Mouse (Mus musculus): ENCODE data around the gene Hoxc11.

The Hoxc11 gene

DNA sequence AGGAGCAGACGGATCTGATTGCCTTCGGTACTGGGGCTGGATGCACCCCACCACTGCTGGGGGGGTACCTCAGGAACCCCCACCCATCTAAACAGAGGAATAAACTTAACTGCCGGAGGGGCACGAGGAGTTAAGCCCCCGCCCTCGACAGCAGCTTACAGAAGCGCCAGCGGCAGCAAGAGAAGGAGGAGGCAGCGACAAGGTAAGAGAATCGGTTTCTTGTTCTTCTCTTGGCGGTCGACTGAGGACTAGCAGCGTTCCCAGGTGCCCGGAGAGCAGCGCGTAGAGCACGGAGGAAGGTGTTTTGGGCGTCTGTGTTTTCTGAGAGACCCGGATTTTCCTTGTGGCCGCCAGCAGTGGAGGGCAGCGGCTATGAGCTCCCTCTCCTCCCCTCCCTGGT is 18.0 kb downstream of the Hoxc11 start:
- no peak overlapping the region for H3K4me3 ChIP-seq (replicated peaks; ENCODE audit: low read length)
- H3K27me3 ChIP-seq (ENCODE audit: insufficient read depth, low read length) = peaks cover 97% of the 10 kb centered on the region
- peaks cover 13% of the 10 kb centered on the region; the same call in 1 of the 2 replicates for H3K9me3 ChIP-seq (ENCODE audit: low read length)
- H3K4me1 ChIP-seq (replicated peaks; ENCODE audit: low read depth, low read length) = peaks cover 37% of the 10 kb centered on the region
- no peak for TF ChIP-seq CTCF (conservative IDR thresholded peaks at IDR 0.05; ENCODE audit: low read length)
- TF ChIP-seq POU5F1 (IDR thresholded peaks at IDR 0.05; ENCODE audit: borderline replicate concordance, low read length) = no peak
- no peak for TF ChIP-seq NANOG (IDR thresholded peaks at IDR 0.05; ENCODE audit: borderline replicate concordance, low read length)
- H3K36me3 ChIP-seq (ENCODE audit: insufficient read depth, low read length) = no peaks in the 10 kb centered on the region

DNA sequence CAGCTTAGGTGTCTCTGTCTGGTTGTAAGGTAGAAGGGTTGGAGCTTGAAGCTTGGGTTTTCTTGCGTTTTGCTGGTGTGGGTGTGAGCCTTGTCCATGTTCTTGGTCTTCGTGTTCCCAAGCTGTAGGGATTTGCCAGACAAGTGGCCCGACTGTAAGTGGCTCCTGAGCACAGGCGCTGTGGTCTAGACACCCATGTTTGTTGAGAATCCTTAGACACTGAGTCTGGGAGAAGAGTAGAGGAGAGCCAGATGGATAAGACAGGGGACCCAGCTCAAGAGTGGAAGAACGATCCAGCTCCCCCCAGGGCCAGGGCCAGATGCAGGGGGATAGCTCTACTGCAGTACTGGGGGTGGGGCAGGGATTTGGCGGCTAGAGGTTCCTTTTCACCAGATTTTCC is 18.5 kb downstream of the Hoxc11 start:
- Histone ChIP-seq H3K27me3 (ENCODE audit: insufficient read depth, low read length) (peaks cover 97% of the 10 kb centered on the region), H3K36me3 (ENCODE audit: insufficient read depth, low read length) (no peaks in the 10 kb centered on the region), H3K4me3 (replicated peaks; ENCODE audit: low read length) (no peak overlapping the region), H3K4me1 (replicated peaks; ENCODE audit: low read depth, low read length) (peaks cover 37% of the 10 kb centered on the region), H3K9me3 (ENCODE audit: low read length) (peaks cover 13% of the 10 kb centered on the region; the same call in 1 of the 2 replicates)
- TF ChIP-seq NANOG (IDR thresholded peaks at IDR 0.05; ENCODE audit: borderline replicate concordance, low read length) (no peak), POU5F1 (IDR thresholded peaks at IDR 0.05; ENCODE audit: borderline replicate concordance, low read length) (no peak), CTCF (conservative IDR thresholded peaks at IDR 0.05; ENCODE audit: low read length) (no peak)

DNA sequence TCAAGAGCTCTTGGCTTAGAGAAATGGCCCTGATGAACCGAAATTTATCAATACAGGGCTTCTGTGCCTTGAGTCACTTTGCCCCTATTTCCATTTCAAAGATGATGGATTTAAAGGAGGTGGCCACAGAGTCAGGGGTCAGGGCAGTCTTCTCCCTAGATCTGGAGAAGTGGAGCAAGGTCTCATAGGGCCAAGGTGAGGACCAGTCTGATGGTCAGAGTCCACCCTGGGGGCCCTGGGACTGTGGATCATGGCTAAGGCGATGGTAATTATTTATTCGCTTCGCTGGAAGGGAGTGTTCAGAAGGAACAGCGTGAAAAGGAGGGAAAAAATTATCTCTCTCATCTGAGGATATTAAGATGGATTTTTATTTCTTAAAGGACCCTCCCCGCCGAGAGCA is 20.8 kb downstream of the Hoxc11 start:
- H3K4me3 ChIP-seq (replicated peaks; ENCODE audit: low read length) = no peak overlapping the region
- TF ChIP-seq POU5F1 (IDR thresholded peaks at IDR 0.05; ENCODE audit: borderline replicate concordance, low read length) = no peak
- TF ChIP-seq CTCF (conservative IDR thresholded peaks at IDR 0.05; ENCODE audit: low read length) = no peak
- no peak for TF ChIP-seq NANOG (IDR thresholded peaks at IDR 0.05; ENCODE audit: borderline replicate concordance, low read length)
- no peaks in the 10 kb centered on the region for H3K36me3 ChIP-seq (ENCODE audit: insufficient read depth, low read length)
- H3K4me1 ChIP-seq (replicated peaks; ENCODE audit: low read depth, low read length) = peaks cover 35% of the 10 kb centered on the region
- peaks cover 13% of the 10 kb centered on the region; the same call in 1 of the 2 replicates for H3K9me3 ChIP-seq (ENCODE audit: low read length)
- H3K27me3 ChIP-seq (ENCODE audit: insufficient read depth, low read length) = peaks cover 99% of the 10 kb centered on the region

DNA sequence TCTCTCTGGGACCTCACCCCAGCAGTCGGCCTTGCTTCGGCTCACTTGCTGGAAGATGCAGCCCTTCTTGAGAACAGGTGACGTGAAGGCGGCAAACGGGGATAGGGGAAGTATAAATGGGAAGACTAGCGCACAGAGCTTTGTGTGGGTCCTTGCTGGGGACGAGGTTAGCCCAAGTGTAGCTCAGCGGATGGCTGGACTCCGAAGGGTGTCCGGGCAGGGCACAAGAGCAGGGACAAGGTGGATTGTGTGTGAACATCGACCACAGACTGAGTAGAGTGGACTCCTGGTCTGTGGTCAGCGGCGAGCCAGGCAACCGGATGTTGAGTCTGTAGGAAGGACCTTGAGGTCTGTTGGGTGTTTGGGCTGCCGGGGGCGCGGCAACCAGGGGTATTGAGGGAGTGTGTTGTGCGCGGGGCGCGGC is 21.5 kb downstream of the Hoxc11 start:
- H3K36me3 ChIP-seq (ENCODE audit: insufficient read depth, low read length) = no peaks in the 10 kb centered on the region
- peaks cover 99% of the 10 kb centered on the region for H3K27me3 ChIP-seq (ENCODE audit: insufficient read depth, low read length)
- peaks cover 13% of the 10 kb centered on the region; the same call in 1 of the 2 replicates for H3K9me3 ChIP-seq (ENCODE audit: low read length)
- H3K4me1 ChIP-seq (replicated peaks; ENCODE audit: low read depth, low read length) = peaks cover 36% of the 10 kb centered on the region
- H3K4me3 ChIP-seq (replicated peaks; ENCODE audit: low read length) = peak overlapping the region; percentile 37; the same call in 1 of the 2 replicates
- TF ChIP-seq CTCF (conservative IDR thresholded peaks at IDR 0.05; ENCODE audit: low read length) (no peak), POU5F1 (IDR thresholded peaks at IDR 0.05; ENCODE audit: borderline replicate concordance, low read length) (no peak), NANOG (IDR thresholded peaks at IDR 0.05; ENCODE audit: borderline replicate concordance, low read length) (no peak)

DNA sequence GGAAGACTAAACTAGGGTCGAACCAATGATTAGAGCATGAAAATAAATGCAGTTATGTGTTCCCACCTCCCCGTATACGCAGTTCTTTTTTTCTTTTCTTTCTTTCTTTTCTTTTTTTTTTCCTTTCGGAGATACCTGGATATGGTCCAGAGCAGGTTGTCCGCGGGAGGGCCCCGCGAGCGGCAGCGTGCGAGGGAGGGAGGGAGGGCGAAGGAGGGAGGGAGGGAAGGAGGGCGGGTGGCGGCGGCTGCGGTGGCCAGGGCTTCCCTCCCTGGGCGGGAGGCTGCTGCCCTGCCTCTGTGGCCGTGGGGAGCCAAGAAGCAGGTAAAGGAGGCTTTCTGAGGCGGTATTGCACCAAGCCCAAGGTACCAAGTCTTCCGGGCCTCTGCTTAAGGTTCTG is 21.9 kb downstream of the Hoxc11 start, which contains the start of gene Hoxc9:
Gene Hoxc9, plus strand, starts transcription at position 269 of the 400 bp plus-strand sequence.
- Histone ChIP-seq H3K4me3 (replicated peaks; ENCODE audit: low read length) (peak within 1 kb of the TSS; percentile 37; the same call in 1 of the 2 replicates), H3K4me1 (replicated peaks; ENCODE audit: low read depth, low read length) (peaks cover 41% of the 10 kb centered on the region), H3K9me3 (ENCODE audit: low read length) (peaks cover 13% of the 10 kb centered on the region; the same call in 1 of the 2 replicates), H3K27me3 (ENCODE audit: insufficient read depth, low read length) (peaks cover 99% of the 10 kb centered on the region), H3K36me3 (ENCODE audit: insufficient read depth, low read length) (no peaks in the 10 kb centered on the region)
- TF ChIP-seq NANOG (IDR thresholded peaks at IDR 0.05; ENCODE audit: borderline replicate concordance, low read length) (no peak), POU5F1 (IDR thresholded peaks at IDR 0.05; ENCODE audit: borderline replicate concordance, low read length) (no peak), CTCF (conservative IDR thresholded peaks at IDR 0.05; ENCODE audit: low read length) (no peak)

DNA sequence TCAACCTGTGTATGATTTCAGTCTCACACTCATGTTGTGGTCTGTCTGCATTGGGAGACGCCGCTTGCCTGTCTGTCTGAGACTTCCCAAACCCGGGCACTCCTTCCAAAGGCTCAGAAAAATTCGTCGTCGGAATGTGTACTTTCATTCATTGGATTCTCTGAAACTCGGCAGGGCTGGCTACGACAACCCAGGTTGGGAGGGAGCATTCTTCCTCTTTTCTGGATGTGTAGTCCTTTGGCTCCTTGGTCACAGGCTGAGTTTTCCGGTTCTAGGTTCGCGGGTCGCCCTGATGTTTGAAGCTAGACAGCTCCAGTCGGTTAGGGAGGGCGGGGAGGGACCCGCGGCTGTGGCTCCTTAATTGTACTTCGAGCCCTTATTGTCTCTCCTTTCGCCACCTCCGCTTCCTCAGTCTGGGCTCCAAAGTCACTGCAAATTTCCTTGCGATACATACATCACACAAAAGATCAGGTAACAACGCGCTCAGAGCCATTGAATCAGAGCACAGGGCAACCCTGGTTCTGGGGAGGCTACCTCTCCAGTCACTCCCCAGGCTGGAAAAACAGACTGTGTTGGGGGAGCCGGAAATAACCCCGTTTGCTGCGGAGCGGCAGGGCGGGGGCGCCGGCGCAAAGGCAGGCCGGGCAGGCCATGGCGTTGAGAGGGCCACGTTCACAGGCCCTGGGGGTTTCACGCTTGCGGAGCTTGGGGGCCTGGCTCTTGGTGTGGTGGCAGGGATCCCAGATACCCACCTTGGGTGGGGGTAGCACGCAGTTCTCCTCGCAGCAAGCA is 22.6 kb downstream of the Hoxc11 start:
- Histone ChIP-seq H3K36me3 (ENCODE audit: insufficient read depth, low read length) (no peaks in the 10 kb centered on the region), H3K27me3 (ENCODE audit: insufficient read depth, low read length) (peaks cover 99% of the 10 kb centered on the region), H3K9me3 (ENCODE audit: low read length) (peaks cover 13% of the 10 kb centered on the region; the same call in 1 of the 2 replicates), H3K4me3 (replicated peaks; ENCODE audit: low read length) (peak overlapping the region; percentile 29; the same call in 1 of the 2 replicates), H3K4me1 (replicated peaks; ENCODE audit: low read depth, low read length) (peaks cover 46% of the 10 kb centered on the region)
- no peak for TF ChIP-seq POU5F1 (IDR thresholded peaks at IDR 0.05; ENCODE audit: borderline replicate concordance, low read length)
- no peak for TF ChIP-seq CTCF (conservative IDR thresholded peaks at IDR 0.05; ENCODE audit: low read length)
- TF ChIP-seq NANOG (IDR thresholded peaks at IDR 0.05; ENCODE audit: borderline replicate concordance, low read length) = no peak

DNA sequence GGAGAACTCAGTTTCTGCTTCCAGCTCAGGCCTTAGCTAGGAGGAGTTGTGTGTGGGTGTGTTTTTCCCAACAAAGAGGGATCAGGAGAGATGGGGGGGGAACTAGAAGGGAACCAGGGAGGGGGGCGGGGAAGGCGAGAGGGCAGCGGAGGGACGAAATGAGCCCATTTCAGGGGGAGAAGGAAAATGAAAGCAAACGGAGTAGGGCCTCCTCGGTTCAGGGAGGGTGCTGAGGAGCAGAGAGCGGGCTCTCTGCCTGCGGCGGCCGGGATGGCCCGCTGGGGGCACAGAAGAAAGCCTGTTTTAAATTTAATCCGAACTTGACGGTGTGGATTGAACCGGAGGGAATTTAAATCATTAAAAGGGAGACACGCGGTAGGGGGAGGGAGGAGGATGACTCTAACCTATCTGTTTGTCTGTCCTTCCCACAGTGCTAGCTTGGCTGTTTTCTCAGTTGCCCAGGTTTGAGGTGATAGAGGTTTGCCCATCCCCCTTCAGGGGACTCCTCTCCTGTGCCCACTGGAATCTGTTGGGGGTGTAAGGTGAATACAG is 23.3 kb downstream of the Hoxc11 start:
- no peaks in the 10 kb centered on the region for H3K36me3 ChIP-seq (ENCODE audit: insufficient read depth, low read length)
- peaks cover 44% of the 10 kb centered on the region for H3K4me1 ChIP-seq (replicated peaks; ENCODE audit: low read depth, low read length)
- peaks cover 99% of the 10 kb centered on the region for H3K27me3 ChIP-seq (ENCODE audit: insufficient read depth, low read length)
- TF ChIP-seq CTCF (conservative IDR thresholded peaks at IDR 0.05; ENCODE audit: low read length) (no peak), NANOG (IDR thresholded peaks at IDR 0.05; ENCODE audit: borderline replicate concordance, low read length) (no peak), POU5F1 (IDR thresholded peaks at IDR 0.05; ENCODE audit: borderline replicate concordance, low read length) (no peak)
- H3K4me3 ChIP-seq (replicated peaks; ENCODE audit: low read length) = 0 out of 2 replicates have a peak overlapping the region, but pooled peaks have one; percentile 29
- peaks cover 10% of the 10 kb centered on the region; the same call in 1 of the 2 replicates for H3K9me3 ChIP-seq (ENCODE audit: low read length)

Data from E14TG2a.4 (cell line).